Mouse (Mus musculus) heart, embryonic 14.5 days (tissue): ENCODE measurements around the gene Plcd3. TPM values are rescaled to one million over a fixed set of nuclear protein-coding genes. Genes with fewer than 3 reads are reported as not detected.

Source experiments
- ATAC-seq: fragments of 200-750 bp; cut with Nextera tagmentation; 2 replicates; pipeline ENCODE4 v1.8.0; 2017; ENCODE audit warnings: low read depth, moderate TSS enrichment; ENCODE audit not compliant: insufficient number of reproducible peaks, insufficient read depth, low FRiP score
- H3K27ac ChIP-seq, 2 experiments: fragments of 200-500 bp in 1 of 2; fragments of 300-500 bp in 1 of 2; sonication (generic) in 1 of 2; replicated peaks in 1 of 2; 2 replicates each; pipeline ENCODE4 v1.5.1; 2012 to 2014; ENCODE audit warnings: low read depth in 2 of 2, low read length in 2 of 2, control low read depth in 1 of 2, mild to moderate bottlenecking in 1 of 2, mixed read lengths in 1 of 2; ENCODE audit not compliant: control insufficient read depth in 1 of 2, insufficient read depth in 1 of 2
- H3K27me3 ChIP-seq: fragments of 300-500 bp; sonication (generic); 2 replicates; pipeline ENCODE4 v1.6.1; 2014; ENCODE audit warnings: mild to moderate bottlenecking, low read length, control low read depth; ENCODE audit not compliant: control insufficient read depth, insufficient read depth
- H3K36me3 ChIP-seq: fragments of 300-500 bp; sonication (generic); 2 replicates; pipeline ENCODE4 v1.6.1; 2014; ENCODE audit warnings: mild to moderate bottlenecking, control low read depth, low read length, mixed read lengths; ENCODE audit not compliant: control insufficient read depth, insufficient read depth
- H3K4me1 ChIP-seq, 2 experiments: fragments of 200-500 bp in 1 of 2; fragments of 300-500 bp in 1 of 2; sonication (generic) in 1 of 2; 2 replicates each; pipeline ENCODE4 v1.6.1; 2012 to 2014; ENCODE audit warnings: low read length in 2 of 2, control low read depth in 1 of 2, mixed read lengths in 1 of 2; ENCODE audit not compliant: control insufficient read depth in 2 of 2, insufficient read depth in 2 of 2
- H3K4me2 ChIP-seq: fragments of 300-500 bp; sonication (generic); 2 replicates; pipeline ENCODE4 v1.6.1; 2014; ENCODE audit warnings: mild to moderate bottlenecking, low read length
- H3K4me3 ChIP-seq, 2 experiments: fragments of 200-500 bp in 1 of 2; fragments of 300-500 bp in 1 of 2; sonication (generic) in 1 of 2; 2 replicates each; pipeline ENCODE4 v1.5.1; 2012 to 2014; ENCODE audit warnings: low read length in 2 of 2, mild to moderate bottlenecking in 2 of 2, control low read depth in 1 of 2, low read depth in 1 of 2, moderate library complexity in 1 of 2; ENCODE audit not compliant: control insufficient read depth in 1 of 2, insufficient read depth in 1 of 2
- H3K9ac ChIP-seq: fragments of 300-500 bp; sonication (generic); 2 replicates; pipeline ENCODE4 v1.6.1; 2014; ENCODE audit warnings: mild to moderate bottlenecking, low read length
- H3K9me3 ChIP-seq: fragments of 300-500 bp; sonication (generic); 2 replicates; pipeline ENCODE4 v1.6.1; 2016; ENCODE audit warnings: low read length, control low read depth; ENCODE audit not compliant: control insufficient read depth
- WGBS: fragments of 180-500 bp; shearing (Covaris S2); extraction: QIAGEN DNeasy Blood & Tissue Kit; methylation state at CpG from one replicate; pipeline ENCODE4 v1.1.7; 2014; 5-methylcytosine and 5-hydroxymethylcytosine counted together
- polyA plus RNA-seq: library from polyadenylated mRNA; unstranded; fragments of >200 nt; fragmentation: Nextera tagmentation; extraction: Ambion mirVana; gene quantifications from 2 replicates; pipeline ENCODE4 v1.2.1, GENCODE M21; 2014

The Plcd3 gene
- polyA plus RNA-seq, 1 experiment from 2014 or later: 6.9 TPM

- no peaks in the 10 kb centered on the region for H3K27me3 ChIP-seq
- H3K4me3 ChIP-seq: no peak overlapping the region
- no peak overlapping the region for H3K9ac ChIP-seq
- no peaks in the 10 kb centered on the region for H3K4me1 ChIP-seq
- no peak overlapping the region for H3K4me2 ChIP-seq
- WGBS: 96% methylated on average over 3 of the region's 3 CpGs
- no peaks in the 10 kb centered on the region for H3K9me3 ChIP-seq
- H3K36me3 ChIP-seq: peaks cover 50% of the 10 kb centered on the region
- H3K27ac ChIP-seq: no peak overlapping the region
- no peak for ATAC-seq
Measured at GRCm38 (mm10) chr11:103043982-103044381, 57.5 kb downstream of the Plcd3 start.

- Histone ChIP-seq H3K4me3 (no peak overlapping the region), H3K27me3 (no peaks in the 10 kb centered on the region), H3K9ac (no peak overlapping the region), H3K4me1 (peaks cover 0 to 7% of the 10 kb centered on the region in 2 experiments; a peak in 2 of 4 replicates), H3K36me3 (peaks cover 50% of the 10 kb centered on the region), H3K4me2 (no peak overlapping the region), H3K9me3 (no peaks in the 10 kb centered on the region), H3K27ac (no peak overlapping the region)
- 68% methylated on average over 4 of the region's 4 CpGs for WGBS
- ATAC-seq: no peak
Measured at GRCm38 (mm10) chr11:103042828-103043227, 58.6 kb downstream of the Plcd3 start.

- Histone ChIP-seq H3K9me3 (no peaks in the 10 kb centered on the region), H3K4me1 (peaks cover 0 to 16% of the 10 kb centered on the region in 2 experiments; a peak in 3 of 4 replicates), H3K27ac (peak overlapping the region in 1 of 2 experiments; percentile 3; a peak in 1 of 4 replicates), H3K4me2 (no peak overlapping the region), H3K4me3 (no peak overlapping the region), H3K36me3 (peaks cover 22% of the 10 kb centered on the region), H3K27me3 (no peaks in the 10 kb centered on the region), H3K9ac (no peak overlapping the region)
- WGBS: 37% methylated on average over 6 of the region's 6 CpGs
- ATAC-seq: no peak
Measured at GRCm38 (mm10) chr11:103038037-103038436, 63.4 kb downstream of the Plcd3 start.

GRCm38 (mm10) chr11:103036881-103037465, 64.5 kb downstream of the Plcd3 start:
- H3K4me2 ChIP-seq: no peak overlapping the region
- 84% methylated on average over 8 of the region's 8 CpGs for WGBS
- no peaks in the 10 kb centered on the region for H3K27me3 ChIP-seq
- H3K4me3 ChIP-seq: no peak overlapping the region
- no peak overlapping the region for H3K27ac ChIP-seq
- no peaks in the 10 kb centered on the region for H3K9me3 ChIP-seq
- H3K36me3 ChIP-seq: peaks cover 20% of the 10 kb centered on the region
- no peak overlapping the region for H3K9ac ChIP-seq
- ATAC-seq: no peak
- peaks cover 0 to 16% of the 10 kb centered on the region in 2 experiments; a peak in 3 of 4 replicates for H3K4me1 ChIP-seq

GRCm38 (mm10) chr11:103035007-103035406, 66.5 kb downstream of the Plcd3 start:
- peaks cover 30% of the 10 kb centered on the region for H3K36me3 ChIP-seq
- H3K4me2 ChIP-seq: no peak overlapping the region
- no peak for ATAC-seq
- no peak overlapping the region for H3K9ac ChIP-seq
- 60% methylated on average over 6 of the region's 6 CpGs for WGBS
- no peaks in the 10 kb centered on the region for H3K9me3 ChIP-seq
- no peak overlapping the region for H3K4me3 ChIP-seq
- no peak overlapping the region for H3K27ac ChIP-seq
- no peaks in the 10 kb centered on the region for H3K27me3 ChIP-seq
- peaks cover 0 to 16% of the 10 kb centered on the region in 2 experiments for H3K4me1 ChIP-seq

GRCm38 (mm10) chr11:103033030-103033429, 68.4 kb downstream of the Plcd3 start:
- no peaks in the 10 kb centered on the region for H3K27me3 ChIP-seq
- no peak overlapping the region for H3K9ac ChIP-seq
- no peak overlapping the region for H3K4me3 ChIP-seq
- 80% methylated on average over 3 of the region's 3 CpGs for WGBS
- no peak for ATAC-seq
- peaks cover 30% of the 10 kb centered on the region for H3K36me3 ChIP-seq
- no peak overlapping the region for H3K4me2 ChIP-seq
- H3K4me1 ChIP-seq: peaks cover 2 to 20% of the 10 kb centered on the region in 2 experiments
- no peaks in the 10 kb centered on the region for H3K9me3 ChIP-seq
- H3K27ac ChIP-seq: peak overlapping the region in 1 of 2 experiments; percentile 25; a peak in 1 of 4 replicates

GRCm38 (mm10) chr11:103028176-103028891, 73.1 kb downstream of the Plcd3 start, which contains the start of the genes Nmt1 and Dcakd:
TSS of gene Nmt1 (plus strand) at chr11:103028190.
TSS of gene Dcakd (minus strand) at chr11:103028333.
- peak within 1 kb of the TSS; percentile 59 to 94 for H3K4me3 ChIP-seq
- peak within 1 kb of the TSS; percentile 78 for H3K9ac ChIP-seq
- peaks cover 2 to 16% of the 10 kb centered on the region in 2 experiments; a peak in 3 of 4 replicates for H3K4me1 ChIP-seq
- no peaks in the 10 kb centered on the region for H3K27me3 ChIP-seq
- WGBS: under 1% methylated on average over 36 of the region's 36 CpGs
- ATAC-seq: peak; percentile 97
- peak within 1 kb of the TSS; percentile 69 for H3K4me2 ChIP-seq
- peaks cover 30% of the 10 kb centered on the region for H3K36me3 ChIP-seq
- no peaks in the 10 kb centered on the region for H3K9me3 ChIP-seq
- peak within 1 kb of the TSS; percentile 75 to 83 for H3K27ac ChIP-seq
